Mouse (Mus musculus) embryonic facial prominence, embryonic 15.5 days (tissue): ENCODE results near the gene Krt16. TPM values are rescaled to one million over a fixed set of nuclear protein-coding genes. Genes with fewer than 3 reads are reported as not detected.

ENCODE experiments used
- ATAC-seq: fragments of 200-750 bp; cut with Nextera tagmentation; 2 replicates; pipeline ENCODE4 v1.8.0; 2017; ENCODE audit warnings: low read depth, moderate TSS enrichment; ENCODE audit not compliant: insufficient number of reproducible peaks, low FRiP score, low TSS enrichment
- H3K27ac ChIP-seq: fragments of 300-500 bp; sonication (generic); replicated peaks from 2 replicates; pipeline ENCODE4 v1.5.1; 2015; ENCODE audit warnings: mild to moderate bottlenecking, inconsistent platforms
- H3K27me3 ChIP-seq: fragments of 300-500 bp; sonication (generic); 2 replicates; pipeline ENCODE4 v1.6.1; 2015; ENCODE audit warnings: inconsistent platforms
- H3K36me3 ChIP-seq: fragments of 300-500 bp; sonication (generic); 2 replicates; pipeline ENCODE4 v1.6.1; 2015; ENCODE audit warnings: mild to moderate bottlenecking, inconsistent platforms
- H3K4me1 ChIP-seq: fragments of 300-500 bp; sonication (generic); 2 replicates; pipeline ENCODE4 v1.6.1; 2015; ENCODE audit warnings: inconsistent platforms
- H3K4me2 ChIP-seq: fragments of 300-500 bp; sonication (generic); replicated peaks from 2 replicates; pipeline ENCODE4 v1.6.1; 2015; ENCODE audit warnings: mild to moderate bottlenecking, inconsistent platforms
- H3K4me3 ChIP-seq: fragments of 300-500 bp; sonication (generic); replicated peaks from 2 replicates; pipeline ENCODE4 v1.5.1; 2015; ENCODE audit warnings: mild to moderate bottlenecking, inconsistent platforms
- H3K9ac ChIP-seq: fragments of 300-500 bp; sonication (generic); 2 replicates; pipeline ENCODE4 v1.6.1; 2015; ENCODE audit warnings: inconsistent platforms
- H3K9me3 ChIP-seq: fragments of 300-500 bp; sonication (generic); replicated peaks from 2 replicates; pipeline ENCODE4 v1.6.1; 2016; ENCODE audit warnings: inconsistent platforms
- WGBS: fragments of 180-500 bp; shearing (Covaris S2); methylation state at CpG from one replicate; pipeline ENCODE4 v1.1.7; 2015; 5-methylcytosine and 5-hydroxymethylcytosine counted together
- polyA plus RNA-seq: library from polyadenylated mRNA; unstranded; fragments of >200 nt; fragmentation: Nextera tagmentation; extraction: Ambion mirVana; gene quantifications from 2 replicates; pipeline ENCODE4 v1.2.1, GENCODE M21; 2015

Gene Krt16
- polyA plus RNA-seq, 1 experiment from 2014 or later, result 6.9 TPM

DNA sequence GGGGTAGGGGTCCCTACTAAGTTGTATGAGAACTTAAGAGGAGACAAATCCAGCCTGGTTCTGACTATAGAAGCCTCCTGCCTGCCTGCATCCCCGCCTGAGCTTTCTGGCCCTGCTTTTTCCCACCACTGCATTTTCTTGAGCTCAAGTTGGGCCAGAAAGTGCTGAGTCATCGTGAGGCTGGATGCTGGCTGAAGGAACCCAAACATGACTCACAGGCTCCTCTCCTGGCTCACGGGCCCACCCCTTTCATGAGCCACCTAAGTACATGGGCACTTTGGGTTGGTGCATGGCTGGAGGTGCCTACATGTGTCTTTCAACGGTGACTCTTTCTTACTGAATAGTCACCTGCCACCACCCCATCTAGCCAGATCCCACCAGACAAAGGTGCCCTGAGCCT is 50.0 kb downstream of the Krt16 start:
- Histone ChIP-seq H3K9me3 (no peaks in the 10 kb centered on the region), H3K27me3 (no peaks in the 10 kb centered on the region), H3K4me2 (no peak overlapping the region), H3K4me3 (no peak overlapping the region), H3K9ac (no peak overlapping the region), H3K4me1 (no peaks in the 10 kb centered on the region), H3K27ac (no peak overlapping the region), H3K36me3 (no peaks in the 10 kb centered on the region)
- ATAC-seq, result no peak
- WGBS, result 68% methylated on average over 4 of the region's 4 CpGs

Other genes starting within 250 kb of the Krt16 start
- gene Krt33a, start 232.7 kb downstream of the Krt16 start, polyA plus RNA-seq, result 6.0 and 11.3 TPM in 2 replicates
- 7.3 and 17.9 TPM in 2 replicates for gene Krt33b, start 219.0 kb downstream of the Krt16 start, polyA plus RNA-seq
- 3.6 and 7.8 TPM in 2 replicates for gene Krt34, start 207.3 kb downstream of the Krt16 start, polyA plus RNA-seq
- gene Krt31, start 198.4 kb downstream of the Krt16 start, polyA plus RNA-seq, result 5.9 and 13.8 TPM in 2 replicates
- 6.4 and 7.2 TPM in 2 replicates for gene Krt32, start 160.7 kb downstream of the Krt16 start, polyA plus RNA-seq
- 23.0 and 37.6 TPM in 2 replicates for gene Krt35, start 152.7 kb downstream of the Krt16 start, polyA plus RNA-seq
- gene Krt36, start 143.3 kb downstream of the Krt16 start, polyA plus RNA-seq, result 0.76 and 1.9 TPM in 2 replicates
- 155 and 225 TPM in 2 replicates for gene Krt13, start 127.3 kb downstream of the Krt16 start, polyA plus RNA-seq
- gene Krt15, start 113.0 kb downstream of the Krt16 start, polyA plus RNA-seq, result 1,131 and 1,207 TPM in 2 replicates
- 227 and 305 TPM in 2 replicates for gene Krt19, start 100.2 kb downstream of the Krt16 start, polyA plus RNA-seq
- gene Krt9, start 55.7 kb downstream of the Krt16 start, polyA plus RNA-seq, result not detected in 2 replicates
- 1,122 and 1,244 TPM in 2 replicates for gene Krt14, start 41.4 kb downstream of the Krt16 start, polyA plus RNA-seq
- 399 and 504 TPM in 2 replicates for gene Krt17, start 12.1 kb upstream of the Krt16 start, polyA plus RNA-seq
- 0.25 and 0.37 TPM in 2 replicates for gene Krt42, start 21.0 kb upstream of the Krt16 start, polyA plus RNA-seq
- 1,638 and 1,748 TPM in 2 replicates for gene Eif1, start 71.0 kb upstream of the Krt16 start, polyA plus RNA-seq
- 6.0 and 6.7 TPM in 2 replicates for gene Gast, start 85.5 kb upstream of the Krt16 start, polyA plus RNA-seq
- 7.0 and 10.6 TPM in 2 replicates for gene Hap1, start 107.2 kb upstream of the Krt16 start, polyA plus RNA-seq
- 232 and 256 TPM in 2 replicates for gene Jup, start 148.9 kb upstream of the Krt16 start, polyA plus RNA-seq
- gene P3h4, start 165.9 kb upstream of the Krt16 start, polyA plus RNA-seq, result 89.9 and 91.1 TPM in 2 replicates
- 212 TPM in 2 replicates for gene Fkbp10, start 166.8 kb upstream of the Krt16 start, polyA plus RNA-seq
- 134 and 135 TPM in 2 replicates for gene Nt5c3b, start 192.9 kb upstream of the Krt16 start, polyA plus RNA-seq
- 1.1 and 1.2 TPM in 2 replicates for gene Klhl10, start 193.0 kb upstream of the Krt16 start, polyA plus RNA-seq
- gene Klhl11, start 223.8 kb upstream of the Krt16 start, polyA plus RNA-seq, result 8.2 and 9.9 TPM in 2 replicates